ENCODE assay signal across 15 mouse cellular contexts in genomic region chr1:89938884-89939595, GRCm38 (mm10). TPM values are rescaled to one million over a fixed set of nuclear protein-coding genes. Genes with fewer than 3 reads are reported as not detected.
DNase-seq lines count a peak whose midpoint lies in the region; ATAC-seq and TF ChIP-seq lines count a peak whose summit lies in the region.
"Had no signal": no experiment of that assay in that cellular context is flagged by ENCODE, and none has a peak within 500 bp of the region (broad histone marks: within the 10 kb centered on the region; RNA-seq: fewer than 3 reads in every experiment).

No protein-coding gene starts in this region.

- WGBS in heart, adult 2 months = 34% methylated on average over 16 of the region's 16 CpGs
- WGBS in heart, embryonic 12.5 days = 23% methylated on average over 16 of the region's 16 CpGs
- 31% methylated on average over 16 of the region's 16 CpGs for WGBS in lung, postnatal 0 days

- H3K4me1 ChIP-seq in heart, adult 2 months (ENCODE audit: control insufficient read depth, insufficient read depth, low read length) = no peaks in the 10 kb centered on the region; the same call in 1 of the 2 replicates
- H3K4me1 ChIP-seq in heart, embryonic 12.5 days (replicated peaks) = peaks cover 8% of the 10 kb centered on the region
- H3K4me1 ChIP-seq in lung, postnatal 0 days (ENCODE audit: insufficient read depth, low read depth, low read length) = no peaks in the 10 kb centered on the region; the same call in 1 of the 2 replicates

- H3K27ac ChIP-seq in heart, adult 2 months = no peak overlapping the region
- no peak overlapping the region for H3K27ac ChIP-seq in heart, embryonic 12.5 days (ENCODE audit: poor library complexity, severe bottlenecking)
- H3K27ac ChIP-seq in lung, postnatal 0 days (ENCODE audit: low read length) = no peak overlapping the region
- H3K27ac ChIP-seq: liver, embryonic 15.5 days had no signal

- no peak for TF ChIP-seq POLR2A in heart, adult 2 months (IDR thresholded peaks at IDR 0.05; ENCODE audit: insufficient read depth, low read depth, low read length)
- TF ChIP-seq POLR2A in brain, embryonic 14.5 days (IDR thresholded peaks at IDR 0.05; ENCODE audit: borderline replicate concordance, extremely low read depth, insufficient read depth, insufficient read length, poor library complexity, severe bottlenecking) = no peak

- H3K27me3 ChIP-seq in heart, adult 2 months (ENCODE audit: control insufficient read depth, insufficient read depth, low read length) = peaks cover 42% of the 10 kb centered on the region
- peaks cover 80% of the 10 kb centered on the region for H3K27me3 ChIP-seq in heart, embryonic 12.5 days (replicated peaks)
- peaks cover 77% of the 10 kb centered on the region for H3K27me3 ChIP-seq in lung, postnatal 0 days (replicated peaks; ENCODE audit: insufficient read depth, low read length)

- H3K9ac ChIP-seq in heart, adult 2 months (ENCODE audit: low read depth, low read length) = no peak overlapping the region
- no peak overlapping the region for H3K9ac ChIP-seq in heart, embryonic 12.5 days
- H3K9ac ChIP-seq in lung, postnatal 0 days (replicated peaks; ENCODE audit: low read depth) = no peak overlapping the region
- H3K9ac ChIP-seq: liver, embryonic 15.5 days had no signal

- H3K4me3 ChIP-seq in heart, adult 2 months = no peak overlapping the region
- H3K4me3 ChIP-seq in heart, embryonic 12.5 days = no peak overlapping the region
- no peak overlapping the region for H3K4me3 ChIP-seq in lung, postnatal 0 days (ENCODE audit: low read depth, low read length)
- H3K4me3 ChIP-seq: liver, embryonic 15.5 days had no signal

- intact Hi-C loops in heart, adult 2 months (cut with DNase I) = no loop called here

- ATAC-seq in heart, embryonic 12.5 days (ENCODE audit: insufficient number of reproducible peaks, low FRiP score) = no peak
- no peak for ATAC-seq in lung, postnatal 0 days

- DNase-seq in heart, adult 2 months = no peak
- DNase-seq in lung, postnatal 0 days (ENCODE audit: low spot score) = no peak
- no peak for DNase-seq in lung, postnatal 14 days
- no peak for DNase-seq in brain, embryonic 14.5 days (ENCODE audit: low read depth)
- DNase-seq in retina, embryonic 14.5 days (ENCODE audit: low spot score) = peak; percentile 61
- DNase-seq in cerebellum, adult 18-20 months = no peak
- no peak for DNase-seq in spleen, postnatal 4 days (ENCODE audit: low spot score in 2 of 2)
- DNase-seq: cerebellum, postnatal 14 days; gastrocnemius, postnatal 14 days; heart, postnatal 14 days; kidney, adult 18-20 months; spleen, adult 18-20 months; thymus, postnatal 14 days had no signal

- no peaks in the 10 kb centered on the region for H3K79me2 ChIP-seq in heart, adult 2 months (replicated peaks; ENCODE audit: control insufficient read depth, insufficient read depth, low read length)

- H3K4me2 ChIP-seq in heart, embryonic 12.5 days = no peak overlapping the region
- H3K4me2 ChIP-seq in lung, postnatal 0 days (replicated peaks; ENCODE audit: low read depth, low read length) = no peak overlapping the region
- H3K4me2 ChIP-seq: liver, embryonic 15.5 days had no signal

- H3K36me3 ChIP-seq in heart, adult 2 months (ENCODE audit: control insufficient read depth, insufficient read depth, low read length) = no peaks in the 10 kb centered on the region
- H3K36me3 ChIP-seq in heart, embryonic 12.5 days = no peaks in the 10 kb centered on the region
- H3K36me3 ChIP-seq in lung, postnatal 0 days (ENCODE audit: insufficient read depth, low read length) = no peaks in the 10 kb centered on the region
- H3K36me3 ChIP-seq: liver, embryonic 15.5 days had no signal

- TF ChIP-seq CTCF in heart, adult 2 months (IDR thresholded peaks at IDR 0.05) = peak; percentile 60
- TF ChIP-seq CTCF in lung, postnatal 0 days (IDR thresholded peaks at IDR 0.05) = peak; percentile 52
- peak; percentile 61; the same call in 1 of the 2 replicates for TF ChIP-seq CTCF in brain, embryonic 14.5 days (IDR thresholded peaks at IDR 0.05; ENCODE audit: borderline replicate concordance, extremely low read depth, insufficient read depth, insufficient read length)

- TF ChIP-seq EP300 in heart, adult 2 months (IDR thresholded peaks at IDR 0.05; ENCODE audit: insufficient read depth, low read depth, low read length) = no peak
- TF ChIP-seq EP300 in lung, postnatal 0 days (IDR thresholded peaks at IDR 0.05) = no peak

- no peaks in the 10 kb centered on the region for H3K9me3 ChIP-seq in heart, embryonic 12.5 days (replicated peaks)
- H3K9me3 ChIP-seq in lung, postnatal 0 days (ENCODE audit: low read length) = no peaks in the 10 kb centered on the region
- H3K9me3 ChIP-seq: liver, embryonic 15.5 days had no signal

RNA-seq across cellular contexts. Expression of gene Gbx2, which starts 8.1 kb away (rescaled TPM):
- under 1 TPM; 0.18 to 0.21 TPM for total RNA-seq in heart, adult 2 months (2021)
- 0.12 and 0.14 TPM in 2 replicates for polyA plus RNA-seq in heart, adult 2 months (2012; rRNA removed)
- 0.18 TPM in 1 of 2 replicates, not detected in the other for polyA plus RNA-seq in heart, embryonic 12.5 days (2016; fragmentation: Nextera tagmentation; extraction: Ambion mirVana)
- polyA plus RNA-seq in lung, postnatal 0 days (2015; fragmentation: Nextera tagmentation; extraction: Ambion mirVana) = 0.13 TPM in 1 of 2 replicates, not detected in the other
- polyA plus RNA-seq in brain, embryonic 14.5 days (2012; rRNA removed) = 30.3 and 38.2 TPM in 2 replicates
- total RNA-seq: gastrocnemius, postnatal 14 days; heart, postnatal 14 days had no signal

Comparison
In these comparisons a context has a peak if more than half of its experiments do, and no peak if none do; other contexts are left out.
1. RNA of gene Gbx2, which starts 8.1 kb away (polyA plus RNA-seq): 30.3 to 38.2 TPM in brain, embryonic 14.5 days; 0.18 TPM in heart, embryonic 12.5 days, 0.12 to 0.14 TPM in heart, adult 2 months and 0.13 TPM in lung, postnatal 0 days; every median in the first group is over 10 times any median in the second.
2. Peak in every context shown above with its lines, with median percentiles within 50 percentile points of each other: CTCF ChIP-seq.